Mouse (Mus musculus): ENCODE data around the gene Rbpj.

GRCm38 (mm10) chr5:53450945-53451344 is 15.0 kb upstream of the Rbpj start:
- TF ChIP-seq POLR2A (IDR thresholded peaks at IDR 0.05; ENCODE audit: control insufficient read depth, low read depth, low read length), result no peak
- TF ChIP-seq CTCF (IDR thresholded peaks at IDR 0.05; ENCODE audit: control insufficient read depth, insufficient read depth, insufficient replicate concordance, low read depth, low read length), result no peak
